Mouse (Mus musculus): ENCODE data around the gene Olfr214. TPM values are rescaled to one million over a fixed set of nuclear protein-coding genes. Genes with fewer than 3 reads are reported as not detected.
A peak's percentile ranks its signal among the peaks of the same experiment; 100 is the strongest.
"Not testable (repeated sequence)": the region's sequence is repeated elsewhere in the genome, so short reads cannot be mapped to it uniquely, and the experiment has no call there.

Olfr214 gene
- total and polyA plus RNA-seq, 3 experiments, result not detected

DNA sequence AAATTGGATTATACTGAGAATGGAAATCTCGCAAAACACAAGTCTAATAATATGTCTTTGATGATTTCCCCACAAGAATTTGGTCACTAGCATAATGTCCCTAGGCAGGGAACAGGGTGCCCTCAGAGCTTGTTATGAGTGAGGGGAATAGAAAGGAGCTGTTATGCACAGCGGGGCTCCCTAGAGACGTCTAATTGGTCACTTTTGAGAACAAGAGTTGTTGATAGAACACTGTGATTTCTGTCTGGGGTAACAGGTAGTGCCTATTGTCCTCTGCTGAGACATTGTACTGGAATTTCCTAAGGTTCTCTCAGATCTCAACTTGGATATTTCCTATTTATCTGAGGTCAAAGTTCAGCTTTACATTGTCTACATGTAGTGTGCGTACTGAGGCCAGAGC, 30.1 kb downstream of the Olfr214 start, which contains the start of gene Olfr215:
Olfr215 (minus strand) TSS at position 101 of the 400 bp plus-strand sequence.
- H3K9ac ChIP-seq (ENCODE audit: control insufficient read depth, low read depth, low read length, poor library complexity, severe bottlenecking), result no peak within 1 kb of the TSS
- no peaks in the 10 kb centered on the region for H3K79me2 ChIP-seq (ENCODE audit: control insufficient read depth, insufficient read depth, low read length, poor library complexity)
- no peak for DNase-seq (ENCODE audit: low read depth, low spot score)
- H3K4me1 ChIP-seq (ENCODE audit: control insufficient read depth in 1 of 2, insufficient read depth in 2 of 2, low read length in 2 of 2), result no peaks in the 10 kb centered on the region
- H3K27me3 ChIP-seq (ENCODE audit: control insufficient read depth in 1 of 2, insufficient read depth in 2 of 2, low read length in 2 of 2), result no peaks in the 10 kb centered on the region
- no peaks in the 10 kb centered on the region for H3K9me3 ChIP-seq (replicated peaks; ENCODE audit: insufficient read depth, low read length)
- no peak within 1 kb of the TSS for H3K4me3 ChIP-seq (ENCODE audit: control insufficient read depth in 1 of 2, insufficient read depth in 1 of 2, low read depth in 2 of 2, low read length in 2 of 2)
- H3K36me3 ChIP-seq (ENCODE audit: control insufficient read depth in 1 of 2, insufficient read depth in 2 of 2, low read length in 2 of 2), result no peaks in the 10 kb centered on the region
- TF ChIP-seq CHD2 (IDR thresholded peaks at IDR 0.05; ENCODE audit: low read length), result no peak
- no peak for TF ChIP-seq EP300 (IDR thresholded peaks at IDR 0.05; ENCODE audit: low read depth in 1 of 2, low read length in 2 of 2)
- no peak for TF ChIP-seq POLR2AphosphoS5 (IDR thresholded peaks at IDR 0.05; ENCODE audit: borderline replicate concordance, low read depth, low read length)
- TF ChIP-seq ETS1 (IDR thresholded peaks at IDR 0.05; ENCODE audit: low read depth, low read length), result no peak
- no peak for TF ChIP-seq ZKSCAN1 (IDR thresholded peaks at IDR 0.05; ENCODE audit: low read depth, low read length)
- no peak for TF ChIP-seq UBTF (IDR thresholded peaks at IDR 0.05; ENCODE audit: borderline replicate concordance, insufficient read depth, low read depth, low read length)
- no peak within 1 kb of the TSS for H3K27ac ChIP-seq (ENCODE audit: control insufficient read depth, low read depth, low read length)

DNA sequence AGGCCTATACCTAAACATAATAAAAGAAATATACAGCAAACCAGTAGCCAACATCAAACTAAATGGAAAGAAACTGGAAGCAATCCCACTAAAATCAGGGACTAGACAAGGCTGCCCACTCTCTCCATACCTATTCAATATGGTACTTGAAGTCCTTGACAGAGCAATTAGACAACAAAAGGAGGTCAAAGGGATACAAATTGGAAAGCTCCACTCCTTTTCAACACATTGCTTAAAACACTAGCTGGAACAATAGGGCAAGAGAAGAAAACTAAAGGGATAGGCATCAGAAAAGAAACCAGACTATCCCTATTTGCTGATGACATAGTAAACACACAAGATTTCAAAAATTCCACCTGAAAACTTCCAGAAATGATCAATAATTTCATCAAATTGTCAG, 46.9 kb downstream of the Olfr214 start:
- DNase-seq (ENCODE audit: low read depth, low spot score), result not testable (repeated sequence)

DNA sequence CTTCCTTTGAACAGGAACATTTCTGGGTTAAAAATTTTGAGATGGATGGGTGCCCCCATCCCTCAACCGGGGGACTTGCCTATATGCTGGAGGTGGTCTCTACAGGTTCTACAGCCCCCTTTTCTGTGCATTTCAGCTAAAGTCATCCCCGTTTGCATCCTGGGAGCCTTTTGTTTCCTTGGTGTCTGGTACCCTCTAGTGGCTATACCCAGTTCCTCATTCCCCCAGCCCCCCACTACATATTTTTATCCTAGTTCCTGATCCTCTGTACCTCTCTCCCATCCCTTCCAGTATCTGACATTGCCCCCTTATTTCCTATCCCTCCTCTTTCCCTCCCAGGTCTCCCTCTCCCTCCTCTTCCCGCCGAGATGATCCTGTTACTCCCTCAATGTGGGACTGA, 53.2 kb downstream of the Olfr214 start:
- Histone ChIP-seq H3K36me3 (ENCODE audit: control insufficient read depth in 1 of 2, insufficient read depth in 2 of 2, low read length in 2 of 2) (no peaks in the 10 kb centered on the region), H3K79me2 (ENCODE audit: control insufficient read depth, insufficient read depth, low read length, poor library complexity) (no peaks in the 10 kb centered on the region), H3K27me3 (ENCODE audit: control insufficient read depth in 1 of 2, insufficient read depth in 2 of 2, low read length in 2 of 2) (no peaks in the 10 kb centered on the region), H3K4me1 (ENCODE audit: control insufficient read depth in 1 of 2, insufficient read depth in 2 of 2, low read length in 2 of 2) (no peaks in the 10 kb centered on the region), H3K4me3 (ENCODE audit: control insufficient read depth in 1 of 2, insufficient read depth in 1 of 2, low read depth in 2 of 2, low read length in 2 of 2) (no peak overlapping the region), H3K9me3 (replicated peaks; ENCODE audit: insufficient read depth, low read length) (no peaks in the 10 kb centered on the region), H3K27ac (ENCODE audit: control insufficient read depth, low read depth, low read length) (no peak overlapping the region), H3K9ac (ENCODE audit: control insufficient read depth, low read depth, low read length, poor library complexity, severe bottlenecking) (no peak overlapping the region)
- TF ChIP-seq SMC3 (IDR thresholded peaks at IDR 0.05; ENCODE audit: low read depth, low read length), result no peak
- peak; percentile 33 for TF ChIP-seq RAD21 (IDR thresholded peaks at IDR 0.05; ENCODE audit: low read depth, low read length)
- TF ChIP-seq CTCF (IDR thresholded peaks at IDR 0.05 in 2 of 3, conservative IDR thresholded peaks at IDR 0.05 in 1 of 3; ENCODE audit: control insufficient read depth in 1 of 3, insufficient read depth in 1 of 3, low read depth in 2 of 3, low read length in 3 of 3, poor library complexity in 1 of 3, severe bottlenecking in 1 of 3), result peak in 1 of 3 experiments; percentile 20; a peak in 1 of 6 replicates
- no peak for DNase-seq (ENCODE audit: low read depth, low spot score)

More for the DNA sequence above, 46.9 kb downstream of the Olfr214 start:
- H3K9me3 ChIP-seq (replicated peaks; ENCODE audit: insufficient read depth, low read length); H3K4me1 ChIP-seq (ENCODE audit: control insufficient read depth in 1 of 2, insufficient read depth in 2 of 2, low read length in 2 of 2); H3K4me3 ChIP-seq (ENCODE audit: control insufficient read depth in 1 of 2, insufficient read depth in 1 of 2, low read depth in 2 of 2, low read length in 2 of 2); H3K36me3 ChIP-seq (ENCODE audit: control insufficient read depth in 1 of 2, insufficient read depth in 2 of 2, low read length in 2 of 2); H3K27ac ChIP-seq (ENCODE audit: control insufficient read depth, low read depth, low read length); H3K27me3 ChIP-seq (ENCODE audit: control insufficient read depth in 1 of 2, insufficient read depth in 2 of 2, low read length in 2 of 2); H3K9ac ChIP-seq (ENCODE audit: control insufficient read depth, low read depth, low read length, poor library complexity, severe bottlenecking); H3K79me2 ChIP-seq (ENCODE audit: control insufficient read depth, insufficient read depth, low read length, poor library complexity): not testable (repeated sequence)

Other genes with a start within 250 kb of the Olfr214 start
- 20.8 and 22.7 TPM in 2 replicates for gene March8, start 216.2 kb upstream of the Olfr214 start, total RNA-seq (2012; rRNA removed)
- gene March8, start 216.2 kb upstream of the Olfr214 start, polyA plus RNA-seq (2012; ENCODE audit: insufficient read depth in 1 of 2, insufficient read length in 2 of 2, low read depth in 1 of 2, low replicate concordance in 2 of 2, missing spikeins in 1 of 2), result 10 to 100 TPM in 1 of 2 experiments, not detected in 1; 24.9 TPM
- 1.1 and 1.6 TPM in 2 replicates for gene Alox5, start 93.1 kb upstream of the Olfr214 start, total RNA-seq (2012; rRNA removed)
- gene Alox5, start 93.1 kb upstream of the Olfr214 start, polyA plus RNA-seq (2012; ENCODE audit: insufficient read depth in 1 of 2, insufficient read length in 2 of 2, low read depth in 1 of 2, low replicate concordance in 2 of 2, missing spikeins in 1 of 2), result 1 to 10 TPM in 1 of 2 experiments, not detected in 1; 5.7 TPM
- not detected in 2 replicates for gene Olfr211, start 65.1 kb upstream of the Olfr214 start, total RNA-seq (2012; rRNA removed)
- gene Olfr211, start 65.1 kb upstream of the Olfr214 start, polyA plus RNA-seq (2012; ENCODE audit: insufficient read depth in 1 of 2, insufficient read length in 2 of 2, low read depth in 1 of 2, low replicate concordance in 2 of 2, missing spikeins in 1 of 2), result not detected
- gene Olfr212, start 47.7 kb upstream of the Olfr214 start, total RNA-seq (2012; rRNA removed), result not detected in 2 replicates
- gene Olfr212, start 47.7 kb upstream of the Olfr214 start, polyA plus RNA-seq (2012; ENCODE audit: insufficient read depth in 1 of 2, insufficient read length in 2 of 2, low read depth in 1 of 2, low replicate concordance in 2 of 2, missing spikeins in 1 of 2), result under 1 TPM in 1 of 2 experiments, not detected in 1; 0.03 TPM
- gene Olfr213, start 15.8 kb upstream of the Olfr214 start, total RNA-seq (2012; rRNA removed), result not detected in 2 replicates
- gene Olfr213, start 15.8 kb upstream of the Olfr214 start, polyA plus RNA-seq (2012; ENCODE audit: insufficient read depth in 1 of 2, insufficient read length in 2 of 2, low read depth in 1 of 2, low replicate concordance in 2 of 2, missing spikeins in 1 of 2), result not detected
- 0.72 and 2.0 TPM in 2 replicates for gene Gm5580, start 3.1 kb upstream of the Olfr214 start, total RNA-seq (2012; rRNA removed)
- under 1 TPM in 1 of 2 experiments, not detected in 1; 0.54 TPM for gene Gm5580, start 3.1 kb upstream of the Olfr214 start, polyA plus RNA-seq (2012; ENCODE audit: insufficient read depth in 1 of 2, insufficient read length in 2 of 2, low read depth in 1 of 2, low replicate concordance in 2 of 2, missing spikeins in 1 of 2)
- not detected in 2 replicates for gene Olfr215, start 30.0 kb downstream of the Olfr214 start, total RNA-seq (2012; rRNA removed)
- gene Olfr215, start 30.0 kb downstream of the Olfr214 start, polyA plus RNA-seq (2012; ENCODE audit: insufficient read depth in 1 of 2, insufficient read length in 2 of 2, low read depth in 1 of 2, low replicate concordance in 2 of 2, missing spikeins in 1 of 2), result under 1 TPM in 1 of 2 experiments, not detected in 1; 0.04 TPM
- not detected in 2 replicates for gene Zfp422, start 74.8 kb downstream of the Olfr214 start, total RNA-seq (2012; rRNA removed)
- gene Zfp422, start 74.8 kb downstream of the Olfr214 start, polyA plus RNA-seq (2012; ENCODE audit: insufficient read depth in 1 of 2, insufficient read length in 2 of 2, low read depth in 1 of 2, low replicate concordance in 2 of 2, missing spikeins in 1 of 2), result under 1 TPM in 1 of 2 experiments, not detected in 1; 0.32 TPM
- not detected in 2 replicates for gene Depp1, start 96.4 kb downstream of the Olfr214 start, total RNA-seq (2012; rRNA removed)
- gene Depp1, start 96.4 kb downstream of the Olfr214 start, polyA plus RNA-seq (2012; ENCODE audit: insufficient read depth in 1 of 2, insufficient read length in 2 of 2, low read depth in 1 of 2, low replicate concordance in 2 of 2, missing spikeins in 1 of 2), result not detected
- gene Rassf4, start 119.7 kb downstream of the Olfr214 start, total RNA-seq (2012; rRNA removed), result 0.07 and 0.08 TPM in 2 replicates
- under 1 TPM in 1 of 2 experiments, not detected in 1; 0.08 TPM for gene Rassf4, start 119.7 kb downstream of the Olfr214 start, polyA plus RNA-seq (2012; ENCODE audit: insufficient read depth in 1 of 2, insufficient read length in 2 of 2, low read depth in 1 of 2, low replicate concordance in 2 of 2, missing spikeins in 1 of 2)
- under 0.01 and 0.04 TPM in 2 replicates for gene Tmem72, start 162.7 kb downstream of the Olfr214 start, total RNA-seq (2012; rRNA removed)
- under 1 TPM in 1 of 2 experiments, not detected in 1; 0.01 TPM for gene Tmem72, start 162.7 kb downstream of the Olfr214 start, polyA plus RNA-seq (2012; ENCODE audit: insufficient read depth in 1 of 2, insufficient read length in 2 of 2, low read depth in 1 of 2, low replicate concordance in 2 of 2, missing spikeins in 1 of 2)

All from MEL (cell line).